Mouse (Mus musculus): ENCODE data around the gene Enox1. TPM values are rescaled to one million over a fixed set of nuclear protein-coding genes. Genes with fewer than 3 reads are reported as not detected.

Enox1 gene
- polyA plus RNA-seq, 1 experiment, result 3.1 TPM

DNA sequence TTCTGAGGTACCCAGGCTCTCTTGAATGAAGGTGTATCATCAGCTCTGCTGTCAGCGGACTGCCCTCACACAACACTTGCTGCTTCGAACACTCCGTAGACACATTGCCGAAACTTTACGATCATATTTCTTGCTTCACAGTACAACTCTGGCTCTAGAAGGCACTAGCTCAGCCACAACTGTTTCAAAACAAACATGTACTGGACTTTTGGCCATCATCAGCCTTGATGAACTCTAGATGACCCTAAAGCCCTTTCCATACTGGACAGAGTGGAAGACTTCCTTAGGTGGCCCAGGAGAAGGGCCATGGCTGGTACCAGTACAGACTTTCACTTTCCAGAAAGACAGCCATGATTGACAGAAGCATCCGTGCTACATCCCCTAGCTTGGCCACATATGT lies 334.1 kb downstream of the Enox1 start:
- Histone ChIP-seq H3K4me2 (ENCODE audit: low read depth) (no peak overlapping the region), H3ac (ENCODE audit: control insufficient read depth, insufficient read length) (no peak overlapping the region), H3K36me3 (ENCODE audit: control insufficient read depth, insufficient read depth) (no peaks in the 10 kb centered on the region), H3K79me2 (ENCODE audit: control insufficient read depth, insufficient read depth) (no peaks in the 10 kb centered on the region), H3K27me3 (ENCODE audit: control insufficient read depth, insufficient read depth, insufficient read length) (no peaks in the 10 kb centered on the region), H3K4me3 (no peak overlapping the region)
- no peak for TF ChIP-seq CEBPB (IDR thresholded peaks at IDR 0.05; ENCODE audit: insufficient read depth, poor library complexity, severe bottlenecking)
- TF ChIP-seq MYOG (IDR thresholded peaks at IDR 0.05; ENCODE audit: control insufficient read depth in 1 of 3, insufficient read depth in 1 of 3, insufficient read length in 2 of 3, low read depth in 2 of 3), result no peak
- TF ChIP-seq E2F4 (IDR thresholded peaks at IDR 0.05; ENCODE audit: insufficient read depth), result no peak
- TF ChIP-seq TCF12 (IDR thresholded peaks at IDR 0.05; ENCODE audit: insufficient read depth, poor library complexity, severe bottlenecking), result no peak
- TF ChIP-seq MYOD1 (IDR thresholded peaks at IDR 0.05; ENCODE audit: control insufficient read depth in 1 of 3, insufficient read length in 2 of 3, low read depth in 2 of 3), result no peak
- no peak for TF ChIP-seq USF1 (IDR thresholded peaks at IDR 0.05; ENCODE audit: low read depth)
- no peak for TF ChIP-seq TCF3 (IDR thresholded peaks at IDR 0.05; ENCODE audit: insufficient read length, low read depth)
- TF ChIP-seq SRF (IDR thresholded peaks at IDR 0.05; ENCODE audit: control insufficient read depth, insufficient read length, low read depth), result no peak
- no peak for TF ChIP-seq POLR2AphosphoS2 (IDR thresholded peaks at IDR 0.05; ENCODE audit: insufficient read length, low read depth)

DNA sequence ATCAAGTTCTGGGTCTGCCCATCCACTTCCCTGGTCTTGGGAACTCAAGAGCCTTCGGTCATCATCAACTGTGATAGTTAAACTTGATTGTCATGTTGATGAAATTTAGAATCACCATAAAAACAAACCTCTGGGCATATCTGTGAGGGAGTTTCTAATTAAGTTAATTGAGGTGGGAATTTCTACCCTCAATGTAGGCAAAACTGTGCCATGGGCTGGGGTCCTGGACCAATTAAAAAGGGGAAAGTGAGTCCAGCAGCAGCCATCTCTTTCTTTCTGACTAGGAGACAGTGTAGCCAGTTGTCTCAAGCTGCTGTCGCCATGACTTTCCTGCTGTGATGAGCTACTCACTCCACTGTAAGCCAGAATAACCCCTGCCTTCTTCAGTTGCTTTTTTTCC lies 335.2 kb downstream of the Enox1 start:
- Histone ChIP-seq H3K27me3 (ENCODE audit: control insufficient read depth, insufficient read depth, insufficient read length) (no peaks in the 10 kb centered on the region), H3K4me3 (no peak overlapping the region), H3K36me3 (ENCODE audit: control insufficient read depth, insufficient read depth) (no peaks in the 10 kb centered on the region), H3ac (ENCODE audit: control insufficient read depth, insufficient read length) (no peak overlapping the region), H3K4me2 (ENCODE audit: low read depth) (no peak overlapping the region), H3K79me2 (ENCODE audit: control insufficient read depth, insufficient read depth) (no peaks in the 10 kb centered on the region)
- TF ChIP-seq E2F4 (IDR thresholded peaks at IDR 0.05; ENCODE audit: insufficient read depth) (no peak), REST (IDR thresholded peaks at IDR 0.05; ENCODE audit: insufficient read depth, insufficient read length) (no peak), TCF12 (IDR thresholded peaks at IDR 0.05; ENCODE audit: insufficient read depth, poor library complexity, severe bottlenecking) (no peak), SRF (IDR thresholded peaks at IDR 0.05; ENCODE audit: control insufficient read depth, insufficient read length, low read depth) (no peak), TCF3 (IDR thresholded peaks at IDR 0.05; ENCODE audit: insufficient read length, low read depth) (no peak), POLR2AphosphoS2 (IDR thresholded peaks at IDR 0.05; ENCODE audit: insufficient read length, low read depth) (no peak), USF1 (IDR thresholded peaks at IDR 0.05; ENCODE audit: low read depth) (no peak), MYOG (IDR thresholded peaks at IDR 0.05; ENCODE audit: control insufficient read depth in 1 of 3, insufficient read depth in 1 of 3, insufficient read length in 2 of 3, low read depth in 2 of 3) (no peak), CEBPB (IDR thresholded peaks at IDR 0.05; ENCODE audit: insufficient read depth, poor library complexity, severe bottlenecking) (no peak)

DNA sequence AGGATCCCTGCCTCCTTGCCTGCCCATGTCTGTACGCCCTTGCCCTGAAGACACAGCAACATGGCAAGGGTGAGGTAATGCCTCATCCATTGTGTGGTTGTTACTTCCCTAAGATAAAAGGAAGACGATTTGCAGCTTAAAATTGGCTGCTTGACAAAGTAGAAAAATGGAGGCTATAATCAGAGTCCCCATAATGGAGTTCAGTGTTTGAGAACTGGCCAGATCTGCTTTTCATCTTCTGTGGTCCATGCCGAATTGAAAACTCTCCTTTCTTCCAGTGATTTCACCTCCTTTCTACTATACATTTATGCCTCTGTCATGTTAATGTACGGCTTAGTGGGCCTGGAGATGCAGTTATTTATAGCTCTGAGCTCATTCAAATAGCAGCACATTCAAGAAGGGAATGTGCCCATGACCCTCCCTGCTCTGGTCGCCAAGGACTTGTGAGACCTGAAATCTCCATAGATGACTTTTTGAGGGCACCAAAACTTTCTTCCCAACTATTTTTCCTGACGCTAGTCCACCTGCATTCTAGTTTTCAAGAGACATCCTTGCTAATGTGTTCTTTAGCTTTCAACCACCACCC lies 343.5 kb downstream of the Enox1 start:
- no peak overlapping the region for H3K4me3 ChIP-seq
- H3K36me3 ChIP-seq (ENCODE audit: control insufficient read depth, insufficient read depth), result no peaks in the 10 kb centered on the region
- H3ac ChIP-seq (ENCODE audit: control insufficient read depth, insufficient read length), result no peak overlapping the region
- H3K4me2 ChIP-seq (ENCODE audit: low read depth), result peak overlapping the region; percentile 18
- no peaks in the 10 kb centered on the region for H3K27me3 ChIP-seq (ENCODE audit: control insufficient read depth, insufficient read depth, insufficient read length)
- TF ChIP-seq CEBPB (IDR thresholded peaks at IDR 0.05; ENCODE audit: insufficient read depth, poor library complexity, severe bottlenecking) (no peak), MAX (IDR thresholded peaks at IDR 0.05; ENCODE audit: low read depth) (no peak), POLR2A (IDR thresholded peaks at IDR 0.05; ENCODE audit: insufficient read length, low read depth) (no peak), E2F4 (IDR thresholded peaks at IDR 0.05; ENCODE audit: insufficient read depth) (no peak), USF1 (IDR thresholded peaks at IDR 0.05; ENCODE audit: low read depth) (no peak), TCF3 (IDR thresholded peaks at IDR 0.05; ENCODE audit: insufficient read length, low read depth) (no peak), REST (IDR thresholded peaks at IDR 0.05; ENCODE audit: insufficient read depth, insufficient read length) (no peak), MYOD1 (IDR thresholded peaks at IDR 0.05; ENCODE audit: control insufficient read depth in 1 of 3, insufficient read length in 2 of 3, low read depth in 2 of 3) (no peak), SRF (IDR thresholded peaks at IDR 0.05; ENCODE audit: control insufficient read depth, insufficient read length, low read depth) (no peak), POLR2AphosphoS2 (IDR thresholded peaks at IDR 0.05; ENCODE audit: insufficient read length, low read depth) (no peak), TCF12 (IDR thresholded peaks at IDR 0.05; ENCODE audit: insufficient read depth, poor library complexity, severe bottlenecking) (no peak), MYOG (IDR thresholded peaks at IDR 0.05; ENCODE audit: control insufficient read depth in 1 of 3, insufficient read depth in 1 of 3, insufficient read length in 2 of 3, low read depth in 2 of 3) (no peak)
- H3K79me2 ChIP-seq (ENCODE audit: control insufficient read depth, insufficient read depth), result no peaks in the 10 kb centered on the region

DNA sequence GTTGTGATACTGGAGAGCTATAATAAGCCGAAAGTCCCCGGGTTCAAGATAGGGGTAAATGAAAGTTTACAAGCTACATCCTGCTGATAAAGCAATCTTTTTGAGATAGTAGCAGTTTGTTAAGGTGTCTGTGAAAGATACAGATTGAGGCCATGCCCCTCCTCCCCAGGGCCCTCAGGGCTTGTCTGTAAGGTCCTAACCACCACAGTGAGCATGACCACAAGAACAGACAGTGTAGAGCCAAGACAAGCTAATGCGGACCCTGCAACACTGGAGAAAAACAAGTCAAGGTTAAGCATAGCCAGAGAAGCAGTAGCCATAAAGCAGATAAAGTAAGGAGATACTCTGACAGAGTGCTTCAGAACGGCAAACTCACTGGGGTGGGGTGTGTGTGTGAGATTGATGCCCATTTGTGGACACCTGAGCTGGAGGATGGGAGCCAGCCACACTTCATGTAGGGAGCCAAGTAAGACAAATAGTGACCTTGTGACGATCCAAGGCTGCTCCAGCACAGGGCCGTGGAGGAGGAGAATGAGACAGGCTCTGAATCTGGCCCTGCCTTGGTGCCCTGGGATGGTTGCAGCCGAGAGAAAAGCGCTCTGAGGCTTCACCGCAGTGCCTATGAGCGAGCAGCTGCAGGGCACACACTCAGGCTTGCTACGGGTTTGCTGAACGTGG lies 348.0 kb downstream of the Enox1 start:
- Histone ChIP-seq H3K79me2 (ENCODE audit: control insufficient read depth, insufficient read depth) (no peaks in the 10 kb centered on the region), H3K36me3 (ENCODE audit: control insufficient read depth, insufficient read depth) (no peaks in the 10 kb centered on the region), H3K27me3 (ENCODE audit: control insufficient read depth, insufficient read depth, insufficient read length) (no peaks in the 10 kb centered on the region), H3K4me3 (no peak overlapping the region), H3K4me2 (ENCODE audit: low read depth) (no peak overlapping the region), H3ac (ENCODE audit: control insufficient read depth, insufficient read length) (no peak overlapping the region)
- TF ChIP-seq POLR2A (IDR thresholded peaks at IDR 0.05; ENCODE audit: insufficient read length, low read depth) (no peak), TCF12 (IDR thresholded peaks at IDR 0.05; ENCODE audit: insufficient read depth, poor library complexity, severe bottlenecking) (no peak), MAX (IDR thresholded peaks at IDR 0.05; ENCODE audit: low read depth) (no peak)

DNA sequence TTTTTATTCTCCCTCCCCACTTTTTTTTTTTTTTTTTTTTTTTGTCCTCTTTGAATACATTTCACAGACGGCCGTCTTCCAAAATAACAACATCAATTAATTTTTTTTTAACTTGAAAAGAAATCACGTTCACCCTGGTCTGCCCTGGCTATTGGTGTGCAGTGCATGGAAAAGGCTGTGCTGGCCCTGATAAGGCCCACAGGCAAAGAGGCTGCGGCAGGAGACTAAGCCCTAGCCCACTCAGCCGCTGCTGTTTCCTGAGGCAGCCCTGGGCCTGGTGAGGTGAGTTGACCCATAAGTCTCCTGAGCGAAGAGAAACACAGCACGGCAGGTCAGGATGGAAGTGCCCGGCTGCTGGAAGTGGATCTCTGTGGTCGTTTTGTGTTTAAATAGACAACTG lies 349.8 kb downstream of the Enox1 start:
- no peak overlapping the region for H3K4me3 ChIP-seq
- no peak overlapping the region for H3ac ChIP-seq (ENCODE audit: control insufficient read depth, insufficient read length)
- H3K27me3 ChIP-seq (ENCODE audit: control insufficient read depth, insufficient read depth, insufficient read length), result no peaks in the 10 kb centered on the region
- no peaks in the 10 kb centered on the region for H3K79me2 ChIP-seq (ENCODE audit: control insufficient read depth, insufficient read depth)
- H3K36me3 ChIP-seq (ENCODE audit: control insufficient read depth, insufficient read depth), result no peaks in the 10 kb centered on the region
- TF ChIP-seq REST (IDR thresholded peaks at IDR 0.05; ENCODE audit: insufficient read depth, insufficient read length) (no peak), MAX (IDR thresholded peaks at IDR 0.05; ENCODE audit: low read depth) (no peak), CEBPB (IDR thresholded peaks at IDR 0.05; ENCODE audit: insufficient read depth, poor library complexity, severe bottlenecking) (no peak), TCF12 (IDR thresholded peaks at IDR 0.05; ENCODE audit: insufficient read depth, poor library complexity, severe bottlenecking) (no peak), MYOG (IDR thresholded peaks at IDR 0.05; ENCODE audit: control insufficient read depth in 1 of 3, insufficient read depth in 1 of 3, insufficient read length in 2 of 3, low read depth in 2 of 3) (no peak), SRF (IDR thresholded peaks at IDR 0.05; ENCODE audit: control insufficient read depth, insufficient read length, low read depth) (no peak), POLR2AphosphoS2 (IDR thresholded peaks at IDR 0.05; ENCODE audit: insufficient read length, low read depth) (no peak), TCF3 (IDR thresholded peaks at IDR 0.05; ENCODE audit: insufficient read length, low read depth) (no peak), MYOD1 (IDR thresholded peaks at IDR 0.05; ENCODE audit: control insufficient read depth in 1 of 3, insufficient read length in 2 of 3, low read depth in 2 of 3) (no peak), E2F4 (IDR thresholded peaks at IDR 0.05; ENCODE audit: insufficient read depth) (no peak), POLR2A (IDR thresholded peaks at IDR 0.05; ENCODE audit: insufficient read length, low read depth) (no peak), USF1 (IDR thresholded peaks at IDR 0.05; ENCODE audit: low read depth) (no peak)
- no peak overlapping the region for H3K4me2 ChIP-seq (ENCODE audit: low read depth)

Data from myocyte (in vitro differentiated cells).